ENCODE assay signal across 10 mouse cellular contexts in genomic region chr1:36746452-36746851, GRCm38 (mm10). TPM values are rescaled to one million over a fixed set of nuclear protein-coding genes. Genes with fewer than 3 reads are reported as not detected.
A peak's percentile ranks its signal among the peaks of the same experiment; 100 is the strongest.
DNase-seq lines count a peak whose midpoint lies in the region; ATAC-seq and TF ChIP-seq lines count a peak whose summit lies in the region.
"Had no signal": no experiment of that assay in that cellular context is flagged by ENCODE, and none has a peak within 500 bp of the region (broad histone marks: within the 10 kb centered on the region; RNA-seq: fewer than 3 reads in every experiment).

No protein-coding gene starts in this region.

- DNase-seq in cerebellum, adult 11 months: peak; percentile 12
- no peak for DNase-seq in cerebellum, adult 9-10 months
- DNase-seq in layer of hippocampus, adult 2 months (ENCODE audit: low spot score in 2 of 2): no peak
- DNase-seq in layer of hippocampus, adult 9-11 months: no peak
- peak; percentile 28 for DNase-seq in MEL-GATA-1-ER (ENCODE audit: extremely low read depth, low read depth)
- peak; percentile 23 for DNase-seq in retina, postnatal 7 days (ENCODE audit: low read depth, low spot score)

- no peak for ATAC-seq in activated CD4-positive, CD25-positive, alpha-beta regulatory T cell, adult 4 months

- H3K27ac ChIP-seq in layer of hippocampus, adult 2 months: no peak overlapping the region
- no peak overlapping the region for H3K27ac ChIP-seq in embryonic fibroblast, embryonic 13.5 days (ENCODE audit: insufficient read depth, low read length)
- H3K27ac ChIP-seq: neural tube, embryonic 13.5 days had no signal

- peak; percentile 69 for TF ChIP-seq CTCF in layer of hippocampus, adult 2 months (conservative IDR thresholded peaks at IDR 0.05)
- TF ChIP-seq CTCF in embryonic fibroblast, embryonic 13.5 days (IDR thresholded peaks at IDR 0.05; ENCODE audit: borderline replicate concordance, insufficient read depth, low read length): peak; percentile 56; the same call in 1 of the 2 replicates

- no peak for TF ChIP-seq POLR2A in embryonic fibroblast, embryonic 13.5 days (IDR thresholded peaks at IDR 0.05; ENCODE audit: low read depth, low read length)

- no peak overlapping the region for H3K4me3 ChIP-seq in layer of hippocampus, adult 2 months
- no peak overlapping the region for H3K4me3 ChIP-seq in embryonic fibroblast, embryonic 13.5 days (ENCODE audit: insufficient read depth, low read length)
- H3K4me3 ChIP-seq: neural tube, embryonic 13.5 days had no signal

- no peaks in the 10 kb centered on the region for H3K4me1 ChIP-seq in embryonic fibroblast, embryonic 13.5 days (ENCODE audit: control insufficient read depth, insufficient read depth, low read length)

RNA-seq across cellular contexts. Expression of gene Zap70, which starts 15.1 kb away (rescaled TPM):
- total RNA-seq in layer of hippocampus, adult 2 months (2021): 1 to 10 TPM; 3.9 to 5.0 TPM
- polyA plus RNA-seq in embryonic fibroblast, embryonic 13.5 days (2011; ENCODE audit: insufficient read length, low read depth, missing spikeins): not detected in 2 replicates
- 100 to 1,000 TPM; 171 to 269 TPM for polyA plus RNA-seq in activated CD4-positive, CD25-positive, alpha-beta regulatory T cell, adult 4 months (2017; shearing (Covaris generic))

RNA-seq across cellular contexts. Expression of gene Actr1b, which starts 32.2 kb away (rescaled TPM):
- 100 to 1,000 TPM; 248 to 282 TPM for total RNA-seq in layer of hippocampus, adult 2 months (2021)
- 109 and 120 TPM in 2 replicates for polyA plus RNA-seq in embryonic fibroblast, embryonic 13.5 days (2011; ENCODE audit: insufficient read length, low read depth, missing spikeins)
- polyA plus RNA-seq in activated CD4-positive, CD25-positive, alpha-beta regulatory T cell, adult 4 months (2017; shearing (Covaris generic)): 10 to 100 TPM; 41.9 to 51.7 TPM

RNA-seq across cellular contexts. Expression of gene 4933424G06Rik, which starts 36.5 kb away (rescaled TPM):
- total RNA-seq in layer of hippocampus, adult 2 months (2021): 1 to 10 TPM in 1 of 2 experiments, under 1 TPM in 1; 0.96 to 1.4 TPM
- polyA plus RNA-seq in embryonic fibroblast, embryonic 13.5 days (2011; ENCODE audit: insufficient read length, low read depth, missing spikeins): 0.88 TPM in 1 of 2 replicates, not detected in the other
- not detected for polyA plus RNA-seq in activated CD4-positive, CD25-positive, alpha-beta regulatory T cell, adult 4 months (2017; shearing (Covaris generic))
- total RNA-seq: heart, postnatal 10 days had no signal

RNA-seq across cellular contexts. Expression of gene Cox5b, which starts 55.2 kb away (rescaled TPM):
- total RNA-seq in layer of hippocampus, adult 2 months (2021): 100 to 1,000 TPM; 610 to 649 TPM
- 379 and 417 TPM in 2 replicates for polyA plus RNA-seq in embryonic fibroblast, embryonic 13.5 days (2011; ENCODE audit: insufficient read length, low read depth, missing spikeins)
- 100 to 1,000 TPM; 325 to 418 TPM for polyA plus RNA-seq in activated CD4-positive, CD25-positive, alpha-beta regulatory T cell, adult 4 months (2017; shearing (Covaris generic))

Comparison
In these comparisons a context has a peak if more than half of its experiments do, and no peak if none do; other contexts are left out.
1. DNase-seq: peak in cerebellum, adult 11 months (single experiment), MEL-GATA-1-ER (single experiment) and retina, postnatal 7 days (single experiment); none in cerebellum, adult 9-10 months (single experiment), layer of hippocampus, adult 2 months (0 of 2) and layer of hippocampus, adult 9-11 months (single experiment).
2. RNA of gene Zap70, which starts 15.1 kb away (polyA plus RNA-seq): 171 to 269 TPM in activated CD4-positive, CD25-positive, alpha-beta regulatory T cell, adult 4 months; not detected in embryonic fibroblast, embryonic 13.5 days; every median in the first group is over 100 times any median in the second.